Mouse (Mus musculus) limb, embryonic 15.5 days (tissue): ENCODE data around the gene Atxn7l1. TPM values are rescaled to one million over a fixed set of nuclear protein-coding genes. Genes with fewer than 3 reads are reported as not detected.

ENCODE experiments used
- ATAC-seq: fragments of 200-750 bp; cut with Nextera tagmentation; 2 replicates; pipeline ENCODE4 v1.8.0; 2017; ENCODE audit warnings: low read depth, moderate TSS enrichment; ENCODE audit not compliant: insufficient number of reproducible peaks, low FRiP score, low TSS enrichment
- H3K27ac ChIP-seq: fragments of 300-500 bp; sonication (generic); 2 replicates; pipeline ENCODE4 v1.5.1; 2015; ENCODE audit warnings: moderate library complexity, mild to moderate bottlenecking, inconsistent platforms
- H3K27me3 ChIP-seq: fragments of 300-500 bp; sonication (generic); 2 replicates; pipeline ENCODE4 v1.6.1; 2015; ENCODE audit warnings: inconsistent platforms
- H3K36me3 ChIP-seq: fragments of 300-500 bp; sonication (generic); 2 replicates; pipeline ENCODE4 v1.6.1; 2015; ENCODE audit warnings: inconsistent platforms
- H3K4me1 ChIP-seq: fragments of 300-500 bp; sonication (generic); 2 replicates; pipeline ENCODE4 v1.6.1; 2015; ENCODE audit warnings: inconsistent platforms
- H3K4me2 ChIP-seq: fragments of 300-500 bp; sonication (generic); 2 replicates; pipeline ENCODE4 v1.6.1; 2015; ENCODE audit warnings: mild to moderate bottlenecking, inconsistent platforms
- H3K4me3 ChIP-seq: fragments of 300-500 bp; sonication (generic); 2 replicates; pipeline ENCODE4 v1.5.1; 2015; ENCODE audit warnings: mild to moderate bottlenecking, inconsistent platforms
- H3K9ac ChIP-seq: fragments of 300-500 bp; sonication (generic); 2 replicates; pipeline ENCODE4 v1.6.1; 2015; ENCODE audit warnings: inconsistent platforms
- H3K9me3 ChIP-seq: fragments of 300-500 bp; sonication (generic); 2 replicates; pipeline ENCODE4 v1.6.1; 2016; ENCODE audit warnings: inconsistent platforms
- WGBS: fragments of 180-500 bp; shearing (Covaris S2); methylation state at CpG from one replicate; pipeline ENCODE4 v1.1.7; 2015; 5-methylcytosine and 5-hydroxymethylcytosine counted together
- polyA plus RNA-seq: library from polyadenylated mRNA; unstranded; fragments of >200 nt; fragmentation: Nextera tagmentation; extraction: Ambion mirVana; gene quantifications from 2 replicates; pipeline ENCODE4 v1.2.1, GENCODE M21; 2015

Atxn7l1 gene
- polyA plus RNA-seq, 1 experiment from 2014 or later = 10.9 TPM

- 58% methylated on average over 4 of the region's 4 CpGs for WGBS
- H3K4me3 ChIP-seq = no peak overlapping the region
- no peaks in the 10 kb centered on the region for H3K9me3 ChIP-seq
- no peak overlapping the region for H3K4me2 ChIP-seq
- no peaks in the 10 kb centered on the region for H3K36me3 ChIP-seq
- ATAC-seq = no peak
- H3K27me3 ChIP-seq = no peaks in the 10 kb centered on the region
- no peak overlapping the region for H3K27ac ChIP-seq
- peaks cover 7% of the 10 kb centered on the region; the same call in 1 of the 2 replicates for H3K4me1 ChIP-seq
- no peak overlapping the region for H3K9ac ChIP-seq
Measured at GRCm38 (mm10) chr12:33267965-33268364, 120.5 kb downstream of the Atxn7l1 start.

- Histone ChIP-seq H3K27me3 (no peaks in the 10 kb centered on the region), H3K36me3 (no peaks in the 10 kb centered on the region), H3K4me3 (no peak overlapping the region), H3K9me3 (no peaks in the 10 kb centered on the region), H3K9ac (no peak overlapping the region), H3K4me2 (no peak overlapping the region), H3K4me1 (peaks cover 7% of the 10 kb centered on the region; the same call in 1 of the 2 replicates), H3K27ac (no peak overlapping the region)
- no peak for ATAC-seq
- 79% methylated on average over 5 of the region's 5 CpGs for WGBS
Measured at GRCm38 (mm10) chr12:33269743-33270142, 122.2 kb downstream of the Atxn7l1 start.

- H3K9ac ChIP-seq = no peak overlapping the region
- WGBS = 37% methylated on average over 12 of the region's 12 CpGs
Measured at GRCm38 (mm10) chr12:33271865-33272264, 124.4 kb downstream of the Atxn7l1 start.

GRCm38 (mm10) chr12:33272441-33272840, 124.9 kb downstream of the Atxn7l1 start:
- H3K9me3 ChIP-seq = no peaks in the 10 kb centered on the region
- no peaks in the 10 kb centered on the region for H3K36me3 ChIP-seq
- no peaks in the 10 kb centered on the region for H3K27me3 ChIP-seq
- H3K9ac ChIP-seq = no peak overlapping the region
- ATAC-seq = no peak
- 86% methylated on average over 9 of the region's 9 CpGs for whole genome bisulfite sequencing
- no peak overlapping the region for H3K27ac ChIP-seq
- no peak overlapping the region for H3K4me2 ChIP-seq
- peaks cover 7% of the 10 kb centered on the region; the same call in 1 of the 2 replicates for H3K4me1 ChIP-seq
- H3K4me3 ChIP-seq = no peak overlapping the region

More at GRCm38 (mm10) chr12:33271865-33272264, 124.4 kb downstream of the Atxn7l1 start:
- Histone ChIP-seq H3K27me3 (no peaks in the 10 kb centered on the region), H3K9me3 (no peaks in the 10 kb centered on the region), H3K4me1 (peaks cover 7% of the 10 kb centered on the region; the same call in 1 of the 2 replicates), H3K4me2 (no peak overlapping the region), H3K27ac (no peak overlapping the region), H3K36me3 (no peaks in the 10 kb centered on the region), H3K4me3 (no peak overlapping the region)
- no peak for ATAC-seq

- H3K9me3 ChIP-seq = no peaks in the 10 kb centered on the region
- no peak overlapping the region for H3K9ac ChIP-seq
- no peak overlapping the region for H3K4me3 ChIP-seq
- H3K4me2 ChIP-seq = no peak overlapping the region
- WGBS = 73% methylated on average over 4 of the region's 4 CpGs
- no peak for ATAC-seq
- no peaks in the 10 kb centered on the region for H3K27me3 ChIP-seq
- no peaks in the 10 kb centered on the region for H3K36me3 ChIP-seq
- H3K4me1 ChIP-seq = peaks cover 7% of the 10 kb centered on the region; the same call in 1 of the 2 replicates
- H3K27ac ChIP-seq = no peak overlapping the region
Measured at GRCm38 (mm10) chr12:33273147-33273546, 125.7 kb downstream of the Atxn7l1 start.

- no peak overlapping the region for H3K4me3 ChIP-seq
- H3K27ac ChIP-seq = no peak overlapping the region
- H3K4me2 ChIP-seq = no peak overlapping the region
- no peak for ATAC-seq
- H3K9me3 ChIP-seq = no peaks in the 10 kb centered on the region
- WGBS = 73% methylated on average over 9 of the region's 9 CpGs
- no peak overlapping the region for H3K9ac ChIP-seq
- H3K4me1 ChIP-seq = peaks cover 7% of the 10 kb centered on the region; the same call in 1 of the 2 replicates
- no peaks in the 10 kb centered on the region for H3K27me3 ChIP-seq
- no peaks in the 10 kb centered on the region for H3K36me3 ChIP-seq
Measured at GRCm38 (mm10) chr12:33273668-33274067, 126.2 kb downstream of the Atxn7l1 start.

GRCm38 (mm10) chr12:33276028-33276427, 128.5 kb downstream of the Atxn7l1 start:
- no peaks in the 10 kb centered on the region for H3K36me3 ChIP-seq
- no peak overlapping the region for H3K4me3 ChIP-seq
- no peak overlapping the region for H3K4me2 ChIP-seq
- H3K9me3 ChIP-seq = no peaks in the 10 kb centered on the region
- 84% methylated on average over 1 of the region's 1 CpGs for WGBS
- H3K9ac ChIP-seq = no peak overlapping the region
- H3K27me3 ChIP-seq = no peaks in the 10 kb centered on the region
- ATAC-seq = no peak
- peaks cover 7% of the 10 kb centered on the region; the same call in 1 of the 2 replicates for H3K4me1 ChIP-seq
- H3K27ac ChIP-seq = no peak overlapping the region

GRCm38 (mm10) chr12:33277427-33277826, 129.9 kb downstream of the Atxn7l1 start:
- H3K27me3 ChIP-seq = no peaks in the 10 kb centered on the region
- H3K9ac ChIP-seq = no peak overlapping the region
- H3K36me3 ChIP-seq = no peaks in the 10 kb centered on the region
- no peaks in the 10 kb centered on the region for H3K9me3 ChIP-seq
- ATAC-seq = no peak
- H3K27ac ChIP-seq = no peak overlapping the region
- peaks cover 1% of the 10 kb centered on the region; the same call in 1 of the 2 replicates for H3K4me1 ChIP-seq
- 73% methylated on average over 7 of the region's 7 CpGs for WGBS
- H3K4me2 ChIP-seq = no peak overlapping the region
- H3K4me3 ChIP-seq = no peak overlapping the region

- no peak overlapping the region for H3K4me2 ChIP-seq
- H3K9ac ChIP-seq = no peak overlapping the region
- WGBS = 70% methylated on average over 2 of the region's 2 CpGs
- H3K27me3 ChIP-seq = no peaks in the 10 kb centered on the region
- no peaks in the 10 kb centered on the region for H3K36me3 ChIP-seq
- no peak overlapping the region for H3K27ac ChIP-seq
- ATAC-seq = no peak
- no peak overlapping the region for H3K4me3 ChIP-seq
- no peaks in the 10 kb centered on the region for H3K4me1 ChIP-seq
- no peaks in the 10 kb centered on the region for H3K9me3 ChIP-seq
Measured at GRCm38 (mm10) chr12:33279159-33279558, 131.7 kb downstream of the Atxn7l1 start.

- WGBS = 23% methylated on average over 2 of the region's 2 CpGs
Measured at GRCm38 (mm10) chr12:33280805-33281204, 133.3 kb downstream of the Atxn7l1 start.

GRCm38 (mm10) chr12:33284344-33284936, 136.9 kb downstream of the Atxn7l1 start:
- Histone ChIP-seq H3K9ac (no peak overlapping the region), H3K4me3 (no peak overlapping the region), H3K4me2 (no peak overlapping the region), H3K36me3 (no peaks in the 10 kb centered on the region), H3K27me3 (no peaks in the 10 kb centered on the region), H3K27ac (no peak overlapping the region), H3K4me1 (peaks cover 31% of the 10 kb centered on the region), H3K9me3 (no peaks in the 10 kb centered on the region)
- 79% methylated on average over 8 of the region's 8 CpGs for WGBS
- ATAC-seq = no peak

More at GRCm38 (mm10) chr12:33280805-33281204, 133.3 kb downstream of the Atxn7l1 start:
- H3K27ac ChIP-seq = no peak overlapping the region
- H3K4me3 ChIP-seq = no peak overlapping the region
- H3K9me3 ChIP-seq = no peaks in the 10 kb centered on the region
- no peak overlapping the region for H3K9ac ChIP-seq
- no peak for ATAC-seq
- no peaks in the 10 kb centered on the region for H3K36me3 ChIP-seq
- peaks cover 14% of the 10 kb centered on the region for H3K4me1 ChIP-seq
- no peaks in the 10 kb centered on the region for H3K27me3 ChIP-seq
- H3K4me2 ChIP-seq = no peak overlapping the region

- no peaks in the 10 kb centered on the region for H3K9me3 ChIP-seq
- no peak overlapping the region for H3K9ac ChIP-seq
- H3K27me3 ChIP-seq = no peaks in the 10 kb centered on the region
- WGBS = 39% methylated on average over 4 of the region's 4 CpGs
- H3K36me3 ChIP-seq = no peaks in the 10 kb centered on the region
- H3K4me1 ChIP-seq = peaks cover 31% of the 10 kb centered on the region
- no peak for ATAC-seq
- H3K4me2 ChIP-seq = no peak overlapping the region
- no peak overlapping the region for H3K27ac ChIP-seq
- no peak overlapping the region for H3K4me3 ChIP-seq
Measured at GRCm38 (mm10) chr12:33285354-33285753, 137.9 kb downstream of the Atxn7l1 start.
